Mouse (Mus musculus) E14TG2a.4 (cell line): ENCODE data around the gene Angptl6.

ENCODE experiments used
- CTCF ChIP-seq: conservative IDR thresholded peaks from 2 replicates; pipeline ENCODE4 v1.5.1; 2014; ENCODE audit warnings: low read length
- POU5F1 ChIP-seq: IDR thresholded peaks from 2 replicates; pipeline ENCODE4 v1.6.1; 2014; ENCODE audit warnings: low read length, borderline replicate concordance

GRCm38 (mm10) chr9:20830901-20831643 lies 48.5 kb downstream of the Angptl6 start:
- TF ChIP-seq CTCF (peak; percentile 77), POU5F1 (no peak)
